Mouse (Mus musculus): ENCODE data around the gene Etfrf1. TPM values are rescaled to one million over a fixed set of nuclear protein-coding genes. Genes with fewer than 3 reads are reported as not detected.

Etfrf1 gene
- total RNA-seq (2017) = 18.3 to 22.7 TPM (median 19.3 TPM) in 3 replicates

GRCm38 (mm10) chr6:145210816-145211338 is at the start of gene Etfrf1, which contains the start of gene Casc1:
TSS of gene Etfrf1 (plus strand) at chr6:145211134.
TSS of gene Casc1 (minus strand) at chr6:145211005.
- ATAC-seq (replicated peaks; ENCODE audit: insufficient number of reproducible peaks, low FRiP score, low TSS enrichment, poor library complexity, severe bottlenecking) = peak; percentile 91

DNA sequence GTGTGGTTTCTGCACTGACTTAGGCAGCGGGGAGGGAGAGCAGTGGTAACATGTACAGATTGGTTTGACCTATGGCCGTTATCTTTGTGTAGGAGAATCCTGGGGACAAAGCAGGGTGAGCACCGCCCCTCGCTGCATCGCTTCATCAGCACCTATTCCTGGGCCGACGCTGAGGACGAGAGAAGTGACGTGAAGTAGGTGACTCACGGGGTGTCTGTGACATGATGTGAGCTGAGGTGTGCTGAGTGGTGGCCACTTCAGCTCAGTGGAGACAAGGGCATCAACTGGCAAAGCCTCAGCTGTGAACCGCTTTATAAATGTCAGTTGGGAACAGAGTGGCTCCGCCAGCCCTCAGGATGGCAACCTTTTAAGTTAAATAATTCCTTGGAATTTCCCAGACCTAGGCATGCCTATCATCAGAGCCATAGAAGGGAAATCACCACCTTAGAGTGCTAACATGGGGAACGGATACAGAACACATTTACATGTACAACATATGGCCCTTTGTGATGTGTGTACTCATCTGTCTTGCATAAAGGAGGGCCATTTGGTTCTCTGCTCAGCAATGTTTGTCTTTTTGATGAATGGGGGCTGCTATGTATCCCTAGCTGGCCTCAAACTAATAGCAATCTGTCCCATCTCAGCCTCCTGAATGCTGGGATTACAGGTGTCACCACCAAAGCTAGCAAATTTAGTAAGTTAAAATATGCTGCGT is 38.9 kb upstream of the Etfrf1 start:
- no peak for ATAC-seq (replicated peaks; ENCODE audit: insufficient number of reproducible peaks, low FRiP score, low TSS enrichment, poor library complexity, severe bottlenecking)

GRCm38 (mm10) chr6:145173781-145174191 is 37.1 kb upstream of the Etfrf1 start:
- no peak for ATAC-seq (replicated peaks; ENCODE audit: insufficient number of reproducible peaks, low FRiP score, low TSS enrichment, poor library complexity, severe bottlenecking)

GRCm38 (mm10) chr6:145175571-145175981 is 35.4 kb upstream of the Etfrf1 start:
- no peak for ATAC-seq (replicated peaks; ENCODE audit: insufficient number of reproducible peaks, low FRiP score, low TSS enrichment, poor library complexity, severe bottlenecking)

- no peak for ATAC-seq (replicated peaks; ENCODE audit: insufficient number of reproducible peaks, low FRiP score, low TSS enrichment, poor library complexity, severe bottlenecking)
Measured at GRCm38 (mm10) chr6:145176474-145176873, 34.5 kb upstream of the Etfrf1 start.

GRCm38 (mm10) chr6:145179665-145180064 is 31.3 kb upstream of the Etfrf1 start:
- no peak for ATAC-seq (replicated peaks; ENCODE audit: insufficient number of reproducible peaks, low FRiP score, low TSS enrichment, poor library complexity, severe bottlenecking)

- ATAC-seq (replicated peaks; ENCODE audit: insufficient number of reproducible peaks, low FRiP score, low TSS enrichment, poor library complexity, severe bottlenecking) = no peak
Measured at GRCm38 (mm10) chr6:145182044-145182443, 28.9 kb upstream of the Etfrf1 start.

- no peak for ATAC-seq (replicated peaks; ENCODE audit: insufficient number of reproducible peaks, low FRiP score, low TSS enrichment, poor library complexity, severe bottlenecking)
Measured at GRCm38 (mm10) chr6:145186096-145186495, 24.8 kb upstream of the Etfrf1 start.

- ATAC-seq (replicated peaks; ENCODE audit: insufficient number of reproducible peaks, low FRiP score, low TSS enrichment, poor library complexity, severe bottlenecking) = peak; percentile 45
Measured at GRCm38 (mm10) chr6:145187093-145188088, 23.5 kb upstream of the Etfrf1 start.

- no peak for ATAC-seq (replicated peaks; ENCODE audit: insufficient number of reproducible peaks, low FRiP score, low TSS enrichment, poor library complexity, severe bottlenecking)
Measured at GRCm38 (mm10) chr6:145193038-145193437, 17.9 kb upstream of the Etfrf1 start.

- no peak for ATAC-seq (replicated peaks; ENCODE audit: insufficient number of reproducible peaks, low FRiP score, low TSS enrichment, poor library complexity, severe bottlenecking)
Measured at GRCm38 (mm10) chr6:145193446-145193845, 17.5 kb upstream of the Etfrf1 start.

DNA sequence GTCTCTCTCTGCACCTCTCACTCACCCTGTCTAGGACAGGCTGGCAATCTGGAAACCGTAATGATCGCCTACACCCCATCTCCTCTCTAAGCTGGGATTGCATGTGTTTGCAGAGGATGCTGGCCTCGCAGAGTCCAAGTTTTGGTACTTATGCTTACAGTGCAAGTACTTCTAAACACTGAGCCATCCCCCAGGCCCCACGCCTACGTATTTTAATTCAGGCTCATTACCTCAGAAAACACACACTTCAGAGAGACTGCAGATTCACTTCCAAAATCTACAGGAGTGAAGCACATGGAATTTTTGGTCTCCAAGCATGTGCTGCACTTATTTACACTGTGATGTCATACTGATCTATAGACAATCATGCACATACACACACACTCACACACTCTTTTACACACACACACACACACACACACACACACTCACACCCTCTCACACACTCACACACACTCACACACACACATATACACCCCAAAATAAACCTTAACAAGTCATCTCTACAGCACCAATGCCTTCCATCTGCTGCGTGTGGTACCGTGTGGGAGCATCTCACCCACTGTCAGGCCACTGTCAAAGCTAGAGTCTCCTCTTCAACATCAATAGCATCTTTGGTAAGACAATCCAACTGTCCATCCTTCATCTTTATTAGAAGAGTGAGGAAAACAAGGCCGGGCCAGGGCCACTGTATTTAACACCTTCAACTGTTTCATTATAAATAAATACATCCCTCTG is 12.8 kb upstream of the Etfrf1 start:
- ATAC-seq (replicated peaks; ENCODE audit: insufficient number of reproducible peaks, low FRiP score, low TSS enrichment, poor library complexity, severe bottlenecking) = no peak

DNA sequence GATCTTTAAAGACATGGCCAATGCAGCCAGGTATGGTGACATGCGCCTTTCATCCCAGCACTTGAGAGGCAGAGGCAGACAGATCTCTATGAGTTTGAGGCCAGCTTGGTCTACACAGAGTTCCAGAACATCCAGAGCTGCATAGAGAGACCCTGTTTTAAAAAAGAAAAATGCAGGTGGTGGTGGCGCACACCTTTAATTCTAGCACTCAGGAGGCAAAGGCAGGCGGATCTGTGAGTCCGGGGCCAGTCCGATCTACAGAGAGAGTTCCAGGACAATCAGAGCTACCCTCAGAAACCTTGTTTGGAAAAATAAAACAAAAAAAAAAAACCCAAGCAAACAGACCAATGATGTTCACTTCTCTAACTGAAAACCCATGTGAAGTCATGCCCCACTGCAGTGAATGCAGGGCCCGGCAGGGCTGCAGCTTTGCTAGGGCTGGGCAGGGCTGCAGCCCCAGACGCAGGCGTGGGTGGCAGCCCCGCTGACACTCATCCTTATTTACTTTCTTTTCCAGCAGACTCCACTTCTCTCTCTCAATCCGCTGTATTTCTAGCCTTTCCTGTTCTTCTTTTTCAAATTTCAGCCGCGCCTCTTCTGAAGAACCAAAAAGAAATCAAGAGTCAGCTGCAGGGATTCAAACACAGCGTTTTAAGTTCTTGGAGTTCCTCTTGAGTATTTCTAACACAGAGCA is 8.4 kb upstream of the Etfrf1 start:
- no peak for ATAC-seq (replicated peaks; ENCODE audit: insufficient number of reproducible peaks, low FRiP score, low TSS enrichment, poor library complexity, severe bottlenecking)

- ATAC-seq (replicated peaks; ENCODE audit: insufficient number of reproducible peaks, low FRiP score, low TSS enrichment, poor library complexity, severe bottlenecking) = no peak
Measured at GRCm38 (mm10) chr6:145204440-145204839, 6.5 kb upstream of the Etfrf1 start.

DNA sequence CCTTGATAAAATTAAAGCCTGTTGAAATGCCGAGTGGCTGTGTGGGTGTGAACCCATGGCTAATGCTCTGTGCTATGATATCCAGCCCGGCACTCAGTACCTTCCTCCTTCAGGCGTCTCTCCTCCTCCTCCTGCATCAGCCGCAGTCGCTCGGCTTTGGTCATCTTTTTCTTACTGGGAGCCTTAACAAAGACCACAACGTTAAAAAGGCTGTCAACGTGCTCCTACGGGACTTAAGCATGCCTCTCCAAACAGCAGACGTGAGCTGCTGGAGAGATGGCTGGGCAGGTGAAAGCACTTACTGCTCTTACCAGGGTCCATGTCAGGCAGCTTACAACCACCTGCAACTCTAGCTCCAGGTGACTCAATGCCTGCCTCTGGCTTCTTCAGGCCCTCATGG is 5.8 kb upstream of the Etfrf1 start:
- no peak for ATAC-seq (replicated peaks; ENCODE audit: insufficient number of reproducible peaks, low FRiP score, low TSS enrichment, poor library complexity, severe bottlenecking)

DNA sequence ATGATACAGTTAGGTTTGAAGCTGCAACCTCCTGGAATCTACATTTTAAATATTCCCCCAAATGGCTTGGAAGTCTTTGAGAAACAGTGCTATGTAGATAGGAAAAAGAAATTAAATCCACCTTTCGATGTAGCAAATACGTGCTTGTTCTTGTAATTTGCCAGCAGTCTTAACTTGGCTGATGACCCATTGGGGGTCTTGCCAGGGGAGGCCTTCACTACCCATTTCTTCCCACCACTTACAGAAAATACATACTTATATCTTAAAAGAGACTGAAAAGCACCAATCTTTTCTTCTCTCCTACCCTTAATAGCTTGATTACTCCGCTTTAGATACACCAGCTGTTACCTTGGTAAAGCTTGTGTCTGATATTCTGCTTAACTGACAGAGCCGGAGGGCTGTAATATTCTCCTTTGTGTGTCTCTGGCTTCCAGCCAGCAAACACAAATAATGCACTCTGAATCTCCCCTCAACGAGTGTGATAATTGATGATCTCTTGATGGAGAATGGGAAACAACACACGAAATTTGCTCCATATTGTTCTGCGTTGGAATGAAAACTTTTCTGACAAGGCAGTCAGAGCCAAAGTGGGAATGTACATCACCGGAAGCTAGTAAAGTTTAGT is 766 bp upstream of the Etfrf1 start:
- no peak for ATAC-seq (replicated peaks; ENCODE audit: insufficient number of reproducible peaks, low FRiP score, low TSS enrichment, poor library complexity, severe bottlenecking)

- no peak for ATAC-seq (replicated peaks; ENCODE audit: insufficient number of reproducible peaks, low FRiP score, low TSS enrichment, poor library complexity, severe bottlenecking)
Measured at GRCm38 (mm10) chr6:145211376-145212305, 707 bp downstream of the Etfrf1 start.
